Mouse (Mus musculus): ENCODE data around the gene Itih2.

- no peak for TF ChIP-seq POLR2A (IDR thresholded peaks at IDR 0.05; ENCODE audit: extremely low read depth, insufficient read depth, low read length)
- no peak for TF ChIP-seq CTCF (IDR thresholded peaks at IDR 0.05; ENCODE audit: low read depth, low read length)
These were observed 38.8 kb upstream of the Itih2 start for GRCm38 (mm10) chr2:10169991-10170390.
